Comparison of ENCODE assay signal across 14 mouse cellular contexts in the genomic region with DNA sequence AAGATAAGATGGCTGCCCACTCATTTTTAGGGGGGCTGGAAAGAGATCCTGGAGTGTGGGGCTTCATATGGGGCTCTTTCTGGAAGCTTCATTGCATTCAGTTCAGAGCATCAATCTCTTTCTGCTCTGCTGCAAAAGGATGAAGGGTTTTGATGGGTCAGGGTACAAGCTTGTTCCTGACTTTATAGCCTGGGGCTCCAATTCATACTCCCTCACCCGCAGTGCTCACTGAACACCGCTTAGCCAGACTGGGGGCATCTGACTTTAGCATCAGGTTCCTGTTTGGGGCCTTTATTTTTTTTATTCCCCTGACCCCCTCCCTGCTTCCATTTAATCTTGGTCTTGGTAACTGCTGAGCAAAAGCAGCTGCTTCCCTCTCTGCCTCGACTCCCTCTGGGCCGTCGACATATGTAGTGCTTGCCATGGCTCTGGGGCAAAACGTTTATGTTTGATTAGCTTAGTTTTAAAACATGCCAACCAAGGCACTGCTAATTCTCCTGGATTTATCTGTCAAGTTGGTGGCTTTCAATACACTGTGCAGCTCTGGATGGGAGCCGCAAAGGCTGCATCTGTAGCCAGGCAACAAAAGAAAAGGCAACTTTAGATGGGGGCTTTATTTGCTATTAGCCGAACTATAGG.
DNase-seq lines count a peak whose midpoint lies in the region; ATAC-seq and TF ChIP-seq lines count a peak whose summit lies in the region.
"Had no signal": no experiment of that assay in that cellular context is flagged by ENCODE, and none has a peak within 500 bp of the region (broad histone marks: within the 10 kb centered on the region; RNA-seq: fewer than 3 reads in every experiment).

No protein-coding gene starts in this region.

- no peak for TF ChIP-seq CTCF in intestine, postnatal 0 days (IDR thresholded peaks at IDR 0.05; ENCODE audit: low read depth)
- no peak for TF ChIP-seq CTCF in layer of hippocampus, adult 2 months (conservative IDR thresholded peaks at IDR 0.05)

- H3K4me1 ChIP-seq in forebrain, embryonic 13.5 days: peaks cover 8% of the 10 kb centered on the region
- peaks cover 9% of the 10 kb centered on the region for H3K4me1 ChIP-seq in forebrain, embryonic 10.5 days
- peaks cover 6% of the 10 kb centered on the region; the same call in 1 of the 2 replicates for H3K4me1 ChIP-seq in midbrain, embryonic 11.5 days (ENCODE audit: control insufficient read depth, insufficient read depth, low read length)
- peaks cover 17% of the 10 kb centered on the region for H3K4me1 ChIP-seq in midbrain, embryonic 10.5 days
- H3K4me1 ChIP-seq in midbrain, embryonic 13.5 days (replicated peaks): peaks cover 15% of the 10 kb centered on the region
- H3K4me1 ChIP-seq in intestine, postnatal 0 days (replicated peaks; ENCODE audit: control insufficient read depth, insufficient read depth, low read length): no peaks in the 10 kb centered on the region
- H3K4me1 ChIP-seq in heart, embryonic 12.5 days (replicated peaks): peaks cover 12% of the 10 kb centered on the region

- H3K27me3 ChIP-seq in forebrain, embryonic 13.5 days: no peaks in the 10 kb centered on the region
- H3K27me3 ChIP-seq in forebrain, embryonic 10.5 days (ENCODE audit: poor library complexity, severe bottlenecking): no peaks in the 10 kb centered on the region
- no peaks in the 10 kb centered on the region for H3K27me3 ChIP-seq in midbrain, embryonic 11.5 days (ENCODE audit: control insufficient read depth, insufficient read depth, low read length)
- H3K27me3 ChIP-seq in midbrain, embryonic 10.5 days (ENCODE audit: low read depth, poor library complexity, severe bottlenecking): no peaks in the 10 kb centered on the region
- H3K27me3 ChIP-seq in midbrain, embryonic 13.5 days: peaks cover 10% of the 10 kb centered on the region; the same call in 1 of the 2 replicates
- H3K27me3 ChIP-seq in intestine, postnatal 0 days (replicated peaks; ENCODE audit: control insufficient read depth, insufficient read depth, low read length): no peaks in the 10 kb centered on the region
- no peaks in the 10 kb centered on the region for H3K27me3 ChIP-seq in heart, embryonic 12.5 days (replicated peaks)

- no peak overlapping the region for H3K27ac ChIP-seq in forebrain, embryonic 13.5 days
- no peak overlapping the region for H3K27ac ChIP-seq in forebrain, embryonic 10.5 days
- H3K27ac ChIP-seq in midbrain, embryonic 11.5 days (ENCODE audit: low read depth, low read length): no peak overlapping the region
- H3K27ac ChIP-seq in midbrain, embryonic 10.5 days (replicated peaks): no peak overlapping the region
- no peak overlapping the region for H3K27ac ChIP-seq in midbrain, embryonic 13.5 days
- no peak overlapping the region for H3K27ac ChIP-seq in intestine, postnatal 0 days (ENCODE audit: low read depth, low read length)
- no peak overlapping the region for H3K27ac ChIP-seq in layer of hippocampus, adult 2 months
- H3K27ac ChIP-seq in heart, embryonic 12.5 days (ENCODE audit: poor library complexity, severe bottlenecking): no peak overlapping the region
- H3K27ac ChIP-seq: heart, adult 2 months; macrophage had no signal

- 37% methylated on average over 8 of the region's 8 CpGs for WGBS in forebrain, embryonic 13.5 days
- 53% methylated on average over 8 of the region's 8 CpGs for WGBS in forebrain, embryonic 10.5 days
- 41% methylated on average over 8 of the region's 8 CpGs for whole genome bisulfite sequencing in midbrain, embryonic 11.5 days
- WGBS in midbrain, embryonic 10.5 days: 50% methylated on average over 8 of the region's 8 CpGs
- 25% methylated on average over 8 of the region's 8 CpGs for WGBS in midbrain, embryonic 13.5 days
- WGBS in intestine, postnatal 0 days: 57% methylated on average over 8 of the region's 8 CpGs
- 54% methylated on average over 8 of the region's 8 CpGs for WGBS in heart, embryonic 12.5 days

- no peak overlapping the region for H3K4me3 ChIP-seq in forebrain, embryonic 13.5 days
- H3K4me3 ChIP-seq in forebrain, embryonic 10.5 days: no peak overlapping the region
- H3K4me3 ChIP-seq in midbrain, embryonic 11.5 days (ENCODE audit: low read depth, low read length): no peak overlapping the region
- no peak overlapping the region for H3K4me3 ChIP-seq in midbrain, embryonic 10.5 days
- H3K4me3 ChIP-seq in midbrain, embryonic 13.5 days (replicated peaks): no peak overlapping the region
- H3K4me3 ChIP-seq in intestine, postnatal 0 days (ENCODE audit: low read depth, low read length): no peak overlapping the region
- no peak overlapping the region for H3K4me3 ChIP-seq in layer of hippocampus, adult 2 months
- no peak overlapping the region for H3K4me3 ChIP-seq in heart, embryonic 12.5 days
- H3K4me3 ChIP-seq: heart, adult 2 months; myocyte had no signal

- no peaks in the 10 kb centered on the region for H3K36me3 ChIP-seq in forebrain, embryonic 13.5 days (ENCODE audit: poor library complexity, severe bottlenecking)
- no peaks in the 10 kb centered on the region for H3K36me3 ChIP-seq in forebrain, embryonic 10.5 days (replicated peaks)
- H3K36me3 ChIP-seq in midbrain, embryonic 11.5 days (ENCODE audit: control insufficient read depth, insufficient read depth, low read length): no peaks in the 10 kb centered on the region
- H3K36me3 ChIP-seq in midbrain, embryonic 10.5 days: no peaks in the 10 kb centered on the region
- no peaks in the 10 kb centered on the region for H3K36me3 ChIP-seq in midbrain, embryonic 13.5 days
- H3K36me3 ChIP-seq in intestine, postnatal 0 days (ENCODE audit: control insufficient read depth, insufficient read depth): no peaks in the 10 kb centered on the region
- H3K36me3 ChIP-seq in heart, embryonic 12.5 days: no peaks in the 10 kb centered on the region

- no peak overlapping the region for H3K9ac ChIP-seq in forebrain, embryonic 13.5 days
- no peak overlapping the region for H3K9ac ChIP-seq in midbrain, embryonic 11.5 days (ENCODE audit: low read length)
- H3K9ac ChIP-seq in midbrain, embryonic 13.5 days (replicated peaks): no peak overlapping the region
- no peak overlapping the region for H3K9ac ChIP-seq in intestine, postnatal 0 days (ENCODE audit: low read depth, low read length)
- no peak overlapping the region for H3K9ac ChIP-seq in heart, embryonic 12.5 days

- H3K4me2 ChIP-seq in forebrain, embryonic 13.5 days: no peak overlapping the region
- no peak overlapping the region for H3K4me2 ChIP-seq in midbrain, embryonic 11.5 days
- H3K4me2 ChIP-seq in midbrain, embryonic 13.5 days (replicated peaks): no peak overlapping the region
- no peak overlapping the region for H3K4me2 ChIP-seq in intestine, postnatal 0 days (replicated peaks; ENCODE audit: low read depth)
- no peak overlapping the region for H3K4me2 ChIP-seq in heart, embryonic 12.5 days

- no peak for DNase-seq in forebrain, embryonic 10.5 days (ENCODE audit: extremely low spot score, low spot score)
- no peak for DNase-seq in midbrain, embryonic 11.5 days (ENCODE audit: low spot score, missing footprints)
- no peak for DNase-seq in midbrain, embryonic 10.5 days (ENCODE audit: low spot score)
- DNase-seq in layer of hippocampus, adult 2 months (ENCODE audit: low spot score in 2 of 2): no peak
- DNase-seq: heart, adult 2 months; heart, postnatal 10 days; kidney, adult 11 months; thymus, postnatal 36 days had no signal

- ATAC-seq in forebrain, embryonic 13.5 days: peak; percentile 62
- peak; percentile 63 for ATAC-seq in midbrain, embryonic 11.5 days (ENCODE audit: low FRiP score)
- peak; percentile 82 for ATAC-seq in midbrain, embryonic 13.5 days
- no peak for ATAC-seq in intestine, postnatal 0 days
- no peak for ATAC-seq in heart, embryonic 12.5 days (ENCODE audit: insufficient number of reproducible peaks, low FRiP score)

- H3K9me3 ChIP-seq in forebrain, embryonic 13.5 days (replicated peaks): no peaks in the 10 kb centered on the region
- H3K9me3 ChIP-seq in forebrain, embryonic 10.5 days: no peaks in the 10 kb centered on the region
- H3K9me3 ChIP-seq in midbrain, embryonic 11.5 days (ENCODE audit: control insufficient read depth, low read length): no peaks in the 10 kb centered on the region
- H3K9me3 ChIP-seq in midbrain, embryonic 10.5 days (replicated peaks): no peaks in the 10 kb centered on the region
- H3K9me3 ChIP-seq in midbrain, embryonic 13.5 days: no peaks in the 10 kb centered on the region
- H3K9me3 ChIP-seq in intestine, postnatal 0 days (ENCODE audit: control insufficient read depth): no peaks in the 10 kb centered on the region
- no peaks in the 10 kb centered on the region for H3K9me3 ChIP-seq in heart, embryonic 12.5 days (replicated peaks)

Comparison
In these comparisons a context has a peak if more than half of its experiments do, and no peak if none do; other contexts are left out.
1. ATAC-seq: peak in forebrain, embryonic 13.5 days (single experiment), midbrain, embryonic 11.5 days (single experiment) and midbrain, embryonic 13.5 days (single experiment); none in intestine, postnatal 0 days (single experiment) and heart, embryonic 12.5 days (single experiment).